Mouse (Mus musculus): Measurements from ENCODE around the gene Alg3.

GRCm38 (mm10) chr16:20610501-20611356, 806 bp downstream of the Alg3 start:
- TF ChIP-seq USF1 (IDR thresholded peaks at IDR 0.05; ENCODE audit: low read depth) (no peak), MYOD1 (IDR thresholded peaks at IDR 0.05; ENCODE audit: control insufficient read depth in 1 of 3, insufficient read length in 2 of 3, low read depth in 2 of 3) (peak in 1 of 3 experiments; percentile 26), MAX (IDR thresholded peaks at IDR 0.05; ENCODE audit: low read depth) (peak; percentile 43), TCF12 (IDR thresholded peaks at IDR 0.05; ENCODE audit: insufficient read depth, poor library complexity, severe bottlenecking) (no peak), E2F4 (IDR thresholded peaks at IDR 0.05; ENCODE audit: insufficient read depth) (no peak), POLR2A (IDR thresholded peaks at IDR 0.05; ENCODE audit: insufficient read length, low read depth) (peak; percentile 99), REST (IDR thresholded peaks at IDR 0.05; ENCODE audit: insufficient read depth, insufficient read length) (peak; percentile 4), TCF3 (IDR thresholded peaks at IDR 0.05; ENCODE audit: insufficient read length, low read depth) (no peak), POLR2AphosphoS2 (IDR thresholded peaks at IDR 0.05; ENCODE audit: insufficient read length, low read depth) (peak; percentile 93), CEBPB (IDR thresholded peaks at IDR 0.05; ENCODE audit: insufficient read depth, poor library complexity, severe bottlenecking) (no peak), MYOG (IDR thresholded peaks at IDR 0.05; ENCODE audit: control insufficient read depth in 1 of 3, insufficient read depth in 1 of 3, insufficient read length in 2 of 3, low read depth in 2 of 3) (peak in 1 of 3 experiments; percentile 57), SRF (IDR thresholded peaks at IDR 0.05; ENCODE audit: control insufficient read depth, insufficient read length, low read depth) (no peak)
